8 mouse cellular contexts compared by ENCODE assay signal in genomic region chr13:110537960-110538463, GRCm38 (mm10).
DNase-seq lines count a peak whose midpoint lies in the region; ATAC-seq and TF ChIP-seq lines count a peak whose summit lies in the region.

No protein-coding gene starts in this region.

- 4% methylated on average over 7 of the region's 7 CpGs for WGBS in heart, postnatal 0 days
- WGBS in liver, adult 2 months, result 59% methylated on average over 7 of the region's 7 CpGs
- WGBS in stomach, embryonic 15.5 days, result 31% methylated on average over 7 of the region's 7 CpGs
- WGBS in midbrain, embryonic 16.5 days, result 61% methylated on average over 7 of the region's 7 CpGs

- no peaks in the 10 kb centered on the region for H3K36me3 ChIP-seq in heart, postnatal 0 days (replicated peaks; ENCODE audit: control insufficient read depth, insufficient read depth, low read length)
- H3K36me3 ChIP-seq in liver, adult 2 months (ENCODE audit: control insufficient read depth, insufficient read depth, low read length), result no peaks in the 10 kb centered on the region
- no peaks in the 10 kb centered on the region for H3K36me3 ChIP-seq in stomach, embryonic 15.5 days
- no peaks in the 10 kb centered on the region for H3K36me3 ChIP-seq in midbrain, embryonic 16.5 days (ENCODE audit: control insufficient read depth, insufficient read depth, low read length)

- no peaks in the 10 kb centered on the region for H3K27me3 ChIP-seq in heart, postnatal 0 days (ENCODE audit: control insufficient read depth, insufficient read depth, low read length)
- no peaks in the 10 kb centered on the region for H3K27me3 ChIP-seq in liver, adult 2 months (ENCODE audit: control insufficient read depth, insufficient read depth, low read length)
- no peaks in the 10 kb centered on the region for H3K27me3 ChIP-seq in stomach, embryonic 15.5 days (replicated peaks)
- H3K27me3 ChIP-seq in midbrain, embryonic 16.5 days (ENCODE audit: control insufficient read depth, insufficient read depth, low read depth, low read length), result no peaks in the 10 kb centered on the region

- H3K79me2 ChIP-seq in liver, adult 2 months (ENCODE audit: control insufficient read depth, insufficient read depth, low read length), result no peaks in the 10 kb centered on the region

- no peak overlapping the region for H3K4me3 ChIP-seq in heart, postnatal 0 days (ENCODE audit: low read depth, low read length)
- H3K4me3 ChIP-seq in liver, adult 2 months (ENCODE audit: insufficient read depth, low read depth, low read length), result no peak overlapping the region
- no peak overlapping the region for H3K4me3 ChIP-seq in stomach, embryonic 15.5 days (replicated peaks)
- no peak overlapping the region for H3K4me3 ChIP-seq in midbrain, embryonic 16.5 days (ENCODE audit: low read depth, low read length)

- H3K27ac ChIP-seq in heart, postnatal 0 days (ENCODE audit: low read depth), result peak overlapping the region; percentile 71
- no peak overlapping the region for H3K27ac ChIP-seq in liver, adult 2 months (replicated peaks; ENCODE audit: insufficient read depth, low read depth, low read length)
- H3K27ac ChIP-seq in stomach, embryonic 15.5 days, result no peak overlapping the region
- H3K27ac ChIP-seq in midbrain, embryonic 16.5 days (ENCODE audit: low read length), result no peak overlapping the region

- TF ChIP-seq EP300 in heart, postnatal 0 days (IDR thresholded peaks at IDR 0.05; ENCODE audit: low read depth), result peak; percentile 99

- H3K4me2 ChIP-seq in heart, postnatal 0 days (ENCODE audit: low read depth, low read length), result 0 out of 2 replicates have a peak overlapping the region, but pooled peaks have one; percentile 3
- H3K4me2 ChIP-seq in stomach, embryonic 15.5 days, result no peak overlapping the region
- no peak overlapping the region for H3K4me2 ChIP-seq in midbrain, embryonic 16.5 days (ENCODE audit: low read length)

- H3K9me3 ChIP-seq in heart, postnatal 0 days (replicated peaks; ENCODE audit: control insufficient read depth, low read length), result no peaks in the 10 kb centered on the region
- no peaks in the 10 kb centered on the region for H3K9me3 ChIP-seq in stomach, embryonic 15.5 days
- no peaks in the 10 kb centered on the region for H3K9me3 ChIP-seq in midbrain, embryonic 16.5 days (replicated peaks; ENCODE audit: control insufficient read depth, low read length, poor library complexity, severe bottlenecking)

- H3K4me1 ChIP-seq in heart, postnatal 0 days (ENCODE audit: control insufficient read depth, insufficient read depth), result peaks cover 30% of the 10 kb centered on the region
- H3K4me1 ChIP-seq in liver, adult 2 months (ENCODE audit: control insufficient read depth, insufficient read depth, low read length), result no peaks in the 10 kb centered on the region
- no peaks in the 10 kb centered on the region for H3K4me1 ChIP-seq in stomach, embryonic 15.5 days
- peaks cover 8% of the 10 kb centered on the region; the same call in 1 of the 2 replicates for H3K4me1 ChIP-seq in midbrain, embryonic 16.5 days (ENCODE audit: control insufficient read depth, insufficient read depth, low read length)

- TF ChIP-seq CTCF in heart, postnatal 0 days (IDR thresholded peaks at IDR 0.05; ENCODE audit: low read depth), result no peak
- no peak for TF ChIP-seq CTCF in liver, adult 2 months (IDR thresholded peaks at IDR 0.05; ENCODE audit: low read depth, low read length)

- ATAC-seq in heart, postnatal 0 days (ENCODE audit: insufficient read depth, low read depth), result peak; percentile 86
- peak; percentile 68; the same call in 1 of the 2 replicates for ATAC-seq in stomach, embryonic 15.5 days (ENCODE audit: insufficient read depth, low FRiP score, low read depth)
- no peak for ATAC-seq in midbrain, embryonic 16.5 days

- DNase-seq in ovary, postnatal 36 days (ENCODE audit: low spot score), result peak; percentile 3
- DNase-seq in ovary, postnatal 14 days (ENCODE audit: low spot score), result no peak
- DNase-seq in heart, postnatal 0 days (ENCODE audit: low spot score), result peak; percentile 82
- DNase-seq in liver, adult 2 months (ENCODE audit: extremely low read depth, low read depth, low spot score), result peak; percentile 27
- DNase-seq in urinary bladder, postnatal 36 days (ENCODE audit: low spot score in 2 of 2), result no peak
- no peak for DNase-seq in left cerebral cortex, postnatal 36 days (ENCODE audit: low spot score in 2 of 2)

- no peak for TF ChIP-seq POLR2A in liver, adult 2 months (IDR thresholded peaks at IDR 0.05; ENCODE audit: extremely low read depth, insufficient read depth, low read length)

- no peak overlapping the region for H3K9ac ChIP-seq in heart, postnatal 0 days (replicated peaks; ENCODE audit: low read depth, low read length)
- no peak overlapping the region for H3K9ac ChIP-seq in liver, adult 2 months (ENCODE audit: low read depth, low read length)
- no peak overlapping the region for H3K9ac ChIP-seq in stomach, embryonic 15.5 days
- no peak overlapping the region for H3K9ac ChIP-seq in midbrain, embryonic 16.5 days (ENCODE audit: low read depth, low read length)

- intact Hi-C loops in left cerebral cortex, postnatal 36 days (cut with DNase I), result no loop called here

Comparison
In these comparisons a context has a peak if more than half of its experiments do, and no peak if none do; other contexts are left out.
1. DNase-seq: peak in ovary, postnatal 36 days (single experiment), heart, postnatal 0 days (single experiment) and liver, adult 2 months (single experiment); none in ovary, postnatal 14 days (single experiment), urinary bladder, postnatal 36 days (0 of 2) and left cerebral cortex, postnatal 36 days (0 of 2).